Mouse (Mus musculus): ENCODE measurements around the gene Gm13084. TPM values are rescaled to one million over a fixed set of nuclear protein-coding genes. Genes with fewer than 3 reads are reported as not detected.
"Not testable (repeated sequence)": the region's sequence is repeated elsewhere in the genome, so short reads cannot be mapped to it uniquely, and the experiment has no call there.

The Gm13084 gene
- not detected for total RNA-seq (2021)
- long read RNA-seq, experiment 1 = 0 reads
- long read RNA-seq, experiment 2 = 0 reads

GRCm38 (mm10) chr4:143815993-143816392, at the start of gene Gm13084:
Gene Gm13084 (minus strand): TSS chr4:143816093.
- no peak for DNase-seq
- intact Hi-C loops (cut with DNase I; ENCODE audit: low total_unique reads) = no loop called here

DNA sequence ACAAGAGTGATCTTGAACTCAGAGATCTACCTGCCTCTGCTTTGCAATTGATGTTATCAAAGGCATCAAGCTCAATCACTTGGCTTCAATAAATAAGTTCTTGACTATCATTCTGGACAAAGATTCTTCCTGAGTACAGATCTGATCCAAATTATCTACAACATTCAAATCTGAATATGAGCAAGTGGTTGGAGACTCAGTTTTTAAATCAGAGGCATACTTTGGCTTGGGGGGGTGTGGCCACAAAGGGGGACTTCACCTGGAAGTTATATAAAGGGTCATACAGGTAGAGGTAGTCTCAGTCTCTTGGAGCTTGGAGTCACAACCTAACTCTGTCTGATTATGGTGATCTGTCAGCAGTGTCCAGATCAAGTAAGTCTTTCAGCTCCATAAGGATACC, 30.3 kb upstream of the Gm13084 start, which contains the start of gene Gm13103:
TSS of gene Gm13103 (plus strand) at position 301 of the 400 bp plus-strand sequence.
- DNase-seq; intact Hi-C loops (cut with DNase I; ENCODE audit: low total_unique reads): not testable (repeated sequence)

GRCm38 (mm10) chr4:143789052-143789451, 26.8 kb downstream of the Gm13084 start, which contains the start of gene Gm13023:
Gene Gm13023 (plus strand): TSS chr4:143789352.
- intact Hi-C loops (cut with DNase I; ENCODE audit: low total_unique reads) = not testable (repeated sequence)

More at GRCm38 (mm10) chr4:143789052-143789451, 26.8 kb downstream of the Gm13084 start, which contains the start of gene Gm13023:
- not testable (repeated sequence) for DNase-seq

Other genes with a start within 250 kb of the Gm13084 start
- gene Gm13083, start 201.1 kb downstream of the Gm13084 start, total RNA-seq (2021) = not detected
- not detected for gene Gm13088, start 158.8 kb downstream of the Gm13084 start, total RNA-seq (2021)
- not detected for gene Gm13089, start 113.4 kb downstream of the Gm13084 start, total RNA-seq (2021)
- gene Gm13078, start 96.6 kb downstream of the Gm13084 start, total RNA-seq (2021) = not detected
- gene Gm13023, start 26.7 kb downstream of the Gm13084 start, total RNA-seq (2021) = not detected
- not detected for gene Gm13103, start 30.4 kb upstream of the Gm13084 start, total RNA-seq (2021)
- gene Pramef6, start 84.3 kb upstream of the Gm13084 start, total RNA-seq (2021) = not detected
- not detected for gene Pramef25, start 134.9 kb upstream of the Gm13084 start, total RNA-seq (2021)
- not detected for gene Gm13101, start 150.9 kb upstream of the Gm13084 start, total RNA-seq (2021)
- not detected for gene Pramef17, start 178.3 kb upstream of the Gm13084 start, total RNA-seq (2021)
- not detected for gene Pramel4, start 243.0 kb upstream of the Gm13084 start, total RNA-seq (2021)